Mouse (Mus musculus): Measurements from ENCODE around the gene Nhlh2. TPM values are rescaled to one million over a fixed set of nuclear protein-coding genes. Genes with fewer than 3 reads are reported as not detected.

Gene Nhlh2
- polyA plus RNA-seq, 1 experiment from 2014 or later: 46.2 TPM

GRCm38 (mm10) chr3:102020604-102021003 is 10.7 kb downstream of the Nhlh2 start:
- no peaks in the 10 kb centered on the region for H3K9me3 ChIP-seq (ENCODE audit: control insufficient read depth, low read length)
- H3K27ac ChIP-seq (replicated peaks; ENCODE audit: low read depth, low read length): no peak overlapping the region
- H3K27me3 ChIP-seq (ENCODE audit: control insufficient read depth, insufficient read depth, low read length): no peaks in the 10 kb centered on the region; the same call in 1 of the 2 replicates
- H3K36me3 ChIP-seq (ENCODE audit: control insufficient read depth, insufficient read depth, low read length): no peaks in the 10 kb centered on the region
- DNase-seq (no peak), ATAC-seq (ENCODE audit: low FRiP score, low TSS enrichment) (no peak)
- no peak overlapping the region for H3K4me2 ChIP-seq (ENCODE audit: low read length)
- WGBS: 68% methylated on average over 1 of the region's 1 CpGs
- no peak overlapping the region for H3K4me3 ChIP-seq (replicated peaks; ENCODE audit: low read depth, low read length)
- no peak overlapping the region for H3K9ac ChIP-seq (replicated peaks; ENCODE audit: low read length)
- peaks cover 37% of the 10 kb centered on the region for H3K4me1 ChIP-seq (ENCODE audit: control insufficient read depth, insufficient read depth, low read length)

GRCm38 (mm10) chr3:102022721-102023120 is 12.8 kb downstream of the Nhlh2 start:
- Histone ChIP-seq H3K27ac (replicated peaks; ENCODE audit: low read depth, low read length) (peak overlapping the region; percentile 64), H3K9ac (replicated peaks; ENCODE audit: low read length) (no peak overlapping the region), H3K36me3 (ENCODE audit: control insufficient read depth, insufficient read depth, low read length) (no peaks in the 10 kb centered on the region), H3K4me3 (replicated peaks; ENCODE audit: low read depth, low read length) (no peak overlapping the region), H3K27me3 (ENCODE audit: control insufficient read depth, insufficient read depth, low read length) (no peaks in the 10 kb centered on the region), H3K4me2 (ENCODE audit: low read length) (no peak overlapping the region), H3K9me3 (ENCODE audit: control insufficient read depth, low read length) (no peaks in the 10 kb centered on the region), H3K4me1 (ENCODE audit: control insufficient read depth, insufficient read depth, low read length) (peaks cover 39% of the 10 kb centered on the region)
- DNase-seq (peak; percentile 7), ATAC-seq (ENCODE audit: low FRiP score, low TSS enrichment) (no peak)
- WGBS: 45% methylated on average over 2 of the region's 2 CpGs

GRCm38 (mm10) chr3:102023337-102023736 is 13.5 kb downstream of the Nhlh2 start:
- Histone ChIP-seq H3K27ac (replicated peaks; ENCODE audit: low read depth, low read length) (peak overlapping the region; percentile 64), H3K36me3 (ENCODE audit: control insufficient read depth, insufficient read depth, low read length) (no peaks in the 10 kb centered on the region), H3K4me1 (ENCODE audit: control insufficient read depth, insufficient read depth, low read length) (peaks cover 39% of the 10 kb centered on the region), H3K4me2 (ENCODE audit: low read length) (peak overlapping the region; percentile 57), H3K27me3 (ENCODE audit: control insufficient read depth, insufficient read depth, low read length) (no peaks in the 10 kb centered on the region), H3K9ac (replicated peaks; ENCODE audit: low read length) (peak overlapping the region; percentile 42; the same call in 1 of the 2 replicates), H3K9me3 (ENCODE audit: control insufficient read depth, low read length) (no peaks in the 10 kb centered on the region), H3K4me3 (replicated peaks; ENCODE audit: low read depth, low read length) (peak overlapping the region; percentile 23)
- under 1% methylated on average over 31 of the region's 31 CpGs for WGBS
- ATAC-seq (ENCODE audit: low FRiP score, low TSS enrichment): peak; percentile 62
- DNase-seq: peak; percentile 81

GRCm38 (mm10) chr3:102023829-102024228 is 14.0 kb downstream of the Nhlh2 start:
- H3K9ac ChIP-seq (replicated peaks; ENCODE audit: low read length): no peak overlapping the region
- H3K4me3 ChIP-seq (replicated peaks; ENCODE audit: low read depth, low read length): no peak overlapping the region
- H3K9me3 ChIP-seq (ENCODE audit: control insufficient read depth, low read length): no peaks in the 10 kb centered on the region
- H3K4me2 ChIP-seq (ENCODE audit: low read length): peak overlapping the region; percentile 57
- DNase-seq (peak; percentile 26), ATAC-seq (ENCODE audit: low FRiP score, low TSS enrichment) (peak; percentile 22; the same call in 1 of the 2 replicates)
- H3K27ac ChIP-seq (replicated peaks; ENCODE audit: low read depth, low read length): peak overlapping the region; percentile 64; the same call in 1 of the 2 replicates
- peaks cover 39% of the 10 kb centered on the region for H3K4me1 ChIP-seq (ENCODE audit: control insufficient read depth, insufficient read depth, low read length)
- no peaks in the 10 kb centered on the region for H3K27me3 ChIP-seq (ENCODE audit: control insufficient read depth, insufficient read depth, low read length)
- no peaks in the 10 kb centered on the region for H3K36me3 ChIP-seq (ENCODE audit: control insufficient read depth, insufficient read depth, low read length)
- 4% methylated on average over 5 of the region's 5 CpGs for WGBS

GRCm38 (mm10) chr3:102024981-102025451 is 15.1 kb downstream of the Nhlh2 start:
- no peak overlapping the region for H3K4me3 ChIP-seq (replicated peaks; ENCODE audit: low read depth, low read length)
- 30% methylated on average over 9 of the region's 9 CpGs for WGBS
- H3K4me1 ChIP-seq (ENCODE audit: control insufficient read depth, insufficient read depth, low read length): peaks cover 39% of the 10 kb centered on the region
- no peaks in the 10 kb centered on the region for H3K36me3 ChIP-seq (ENCODE audit: control insufficient read depth, insufficient read depth, low read length)
- H3K9ac ChIP-seq (replicated peaks; ENCODE audit: low read length): no peak overlapping the region
- DNase-seq: peak; percentile 57
- peak overlapping the region; percentile 74 for H3K27ac ChIP-seq (replicated peaks; ENCODE audit: low read depth, low read length)
- H3K4me2 ChIP-seq (ENCODE audit: low read length): no peak overlapping the region
- no peaks in the 10 kb centered on the region for H3K27me3 ChIP-seq (ENCODE audit: control insufficient read depth, insufficient read depth, low read length)
- no peaks in the 10 kb centered on the region for H3K9me3 ChIP-seq (ENCODE audit: control insufficient read depth, low read length)
- ATAC-seq (ENCODE audit: low FRiP score, low TSS enrichment): peak; percentile 64; the same call in 1 of the 2 replicates

GRCm38 (mm10) chr3:102025659-102026058 is 15.8 kb downstream of the Nhlh2 start:
- peak; percentile 4 for DNase-seq
- Histone ChIP-seq H3K27ac (replicated peaks; ENCODE audit: low read depth, low read length) (peak overlapping the region; percentile 61; the same call in 1 of the 2 replicates), H3K4me2 (ENCODE audit: low read length) (no peak overlapping the region), H3K27me3 (ENCODE audit: control insufficient read depth, insufficient read depth, low read length) (no peaks in the 10 kb centered on the region), H3K4me3 (replicated peaks; ENCODE audit: low read depth, low read length) (no peak overlapping the region), H3K9ac (replicated peaks; ENCODE audit: low read length) (no peak overlapping the region), H3K36me3 (ENCODE audit: control insufficient read depth, insufficient read depth, low read length) (no peaks in the 10 kb centered on the region), H3K4me1 (ENCODE audit: control insufficient read depth, insufficient read depth, low read length) (peaks cover 39% of the 10 kb centered on the region), H3K9me3 (ENCODE audit: control insufficient read depth, low read length) (no peaks in the 10 kb centered on the region)
- ATAC-seq (ENCODE audit: low FRiP score, low TSS enrichment): no peak
- WGBS: 68% methylated on average over 5 of the region's 5 CpGs

- H3K4me2 ChIP-seq (ENCODE audit: low read length): no peak overlapping the region
- WGBS: 65% methylated on average over 6 of the region's 6 CpGs
- peak; percentile 37 for DNase-seq
Measured at GRCm38 (mm10) chr3:102027880-102028279, 18.0 kb downstream of the Nhlh2 start.

GRCm38 (mm10) chr3:102037806-102038205 is 27.9 kb downstream of the Nhlh2 start:
- no peak overlapping the region for H3K4me3 ChIP-seq (replicated peaks; ENCODE audit: low read depth, low read length)
- no peaks in the 10 kb centered on the region for H3K4me1 ChIP-seq (ENCODE audit: control insufficient read depth, insufficient read depth, low read length)
- no peak overlapping the region for H3K27ac ChIP-seq (replicated peaks; ENCODE audit: low read depth, low read length)
- no peaks in the 10 kb centered on the region for H3K9me3 ChIP-seq (ENCODE audit: control insufficient read depth, low read length)
- H3K4me2 ChIP-seq (ENCODE audit: low read length): no peak overlapping the region
- DNase-seq (no peak), ATAC-seq (ENCODE audit: low FRiP score, low TSS enrichment) (no peak)
- 92% methylated on average over 5 of the region's 5 CpGs for WGBS
- H3K27me3 ChIP-seq (ENCODE audit: control insufficient read depth, insufficient read depth, low read length): no peaks in the 10 kb centered on the region
- no peaks in the 10 kb centered on the region for H3K36me3 ChIP-seq (ENCODE audit: control insufficient read depth, insufficient read depth, low read length)
- H3K9ac ChIP-seq (replicated peaks; ENCODE audit: low read length): no peak overlapping the region

More at GRCm38 (mm10) chr3:102027880-102028279, 18.0 kb downstream of the Nhlh2 start:
- no peak for ATAC-seq (ENCODE audit: low FRiP score, low TSS enrichment)
- H3K27me3 ChIP-seq (ENCODE audit: control insufficient read depth, insufficient read depth, low read length): no peaks in the 10 kb centered on the region
- H3K9me3 ChIP-seq (ENCODE audit: control insufficient read depth, low read length): no peaks in the 10 kb centered on the region
- no peak overlapping the region for H3K9ac ChIP-seq (replicated peaks; ENCODE audit: low read length)
- H3K36me3 ChIP-seq (ENCODE audit: control insufficient read depth, insufficient read depth, low read length): no peaks in the 10 kb centered on the region
- H3K4me1 ChIP-seq (ENCODE audit: control insufficient read depth, insufficient read depth, low read length): peaks cover 26% of the 10 kb centered on the region
- no peak overlapping the region for H3K4me3 ChIP-seq (replicated peaks; ENCODE audit: low read depth, low read length)
- H3K27ac ChIP-seq (replicated peaks; ENCODE audit: low read depth, low read length): no peak overlapping the region

- Histone ChIP-seq H3K4me2 (ENCODE audit: low read length) (no peak overlapping the region), H3K27me3 (ENCODE audit: control insufficient read depth, insufficient read depth, low read length) (no peaks in the 10 kb centered on the region), H3K9me3 (ENCODE audit: control insufficient read depth, low read length) (no peaks in the 10 kb centered on the region), H3K9ac (replicated peaks; ENCODE audit: low read length) (no peak overlapping the region), H3K36me3 (ENCODE audit: control insufficient read depth, insufficient read depth, low read length) (no peaks in the 10 kb centered on the region), H3K4me1 (ENCODE audit: control insufficient read depth, insufficient read depth, low read length) (no peaks in the 10 kb centered on the region), H3K27ac (replicated peaks; ENCODE audit: low read depth, low read length) (no peak overlapping the region), H3K4me3 (replicated peaks; ENCODE audit: low read depth, low read length) (no peak overlapping the region)
- ATAC-seq (ENCODE audit: low FRiP score, low TSS enrichment): no peak
- 79% methylated on average over 6 of the region's 6 CpGs for WGBS
- no peak for DNase-seq
Measured at GRCm38 (mm10) chr3:102038608-102039007, 28.7 kb downstream of the Nhlh2 start.

Measured in midbrain, embryonic 14.5 days (tissue).